Mouse (Mus musculus) neural tube, embryonic 10.5 days (tissue): ENCODE measurements at regions not wholly inside any gene's neighbourhood (a gene's known extent, or its start where the extent isn't known, plus 50 kb on each side); places are given as distances from the start of the nearest gene placed in this dataset.

Source experiments
- DNase-seq: peaks from one replicate; pipeline ENCODE4 v3.0.0-alpha.2; 2017; ENCODE audit warnings: low spot score; ENCODE audit errors: extremely low spot score

- DNase-seq: no peak
These were observed 50.9 kb upstream of the Cbln4 start for GRCm38 (mm10) chr2:172094159-172094558.

DNA sequence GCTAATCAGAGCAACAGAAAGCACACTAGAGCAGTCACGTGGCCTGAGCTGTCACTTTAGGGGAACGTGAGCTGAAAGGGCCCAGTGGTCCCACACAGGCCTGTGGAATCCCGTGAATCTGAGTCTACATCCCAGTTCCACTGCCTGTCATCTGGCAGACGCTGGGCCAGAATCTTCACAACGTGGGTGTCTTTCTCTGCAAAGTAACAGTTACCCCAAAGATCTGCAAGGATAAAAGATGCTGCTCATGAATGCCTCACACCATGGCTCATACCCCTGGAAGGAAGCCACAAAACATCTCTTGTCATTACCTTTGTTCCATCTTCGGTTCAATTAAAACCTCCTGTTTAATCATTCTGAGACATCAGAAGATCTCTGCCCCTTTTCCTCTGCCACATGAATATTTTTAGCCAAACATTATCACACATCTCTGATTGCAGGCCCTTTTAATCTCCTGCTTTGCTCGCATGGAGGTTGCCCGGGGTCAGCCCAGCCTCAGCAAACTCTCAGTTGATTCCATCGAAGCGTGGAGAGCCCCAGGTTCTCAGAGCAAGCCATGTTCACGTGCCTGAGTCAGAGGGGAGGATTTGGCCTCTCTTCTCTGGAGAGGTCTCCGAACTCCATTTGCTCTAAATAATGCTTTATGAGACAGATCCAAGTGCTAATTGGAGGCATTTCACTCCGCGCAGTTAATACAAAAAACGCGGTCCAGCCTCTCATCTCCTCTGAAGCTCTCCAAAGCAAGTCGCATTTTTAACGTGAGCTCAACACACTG is 60.8 kb upstream of the Cbln4 start:
- no peak for DNase-seq

- peak; percentile 19 for DNase-seq
These were observed 62.0 kb upstream of the Cbln4 start for GRCm38 (mm10) chr2:172105241-172105640.

DNA sequence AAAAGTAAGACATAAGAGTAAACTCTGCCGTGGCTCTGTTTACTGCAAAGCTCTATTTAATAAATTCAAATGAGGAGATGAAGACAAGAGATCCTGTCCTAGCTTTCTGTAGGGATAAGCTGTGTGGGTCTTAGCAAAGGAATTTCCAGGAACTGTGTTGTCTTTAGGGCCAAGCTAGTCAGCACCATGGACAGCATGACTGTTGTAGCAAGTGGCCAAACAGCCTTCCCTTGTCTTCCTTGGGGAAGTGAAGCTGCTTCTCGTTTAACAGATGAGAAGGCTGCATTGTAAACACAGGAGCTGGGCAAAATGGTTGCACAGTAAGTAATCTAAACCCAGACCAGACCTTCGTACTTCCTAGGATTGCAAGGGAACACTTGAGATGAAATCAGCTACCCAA is 67.4 kb upstream of the Cbln4 start:
- DNase-seq: peak; percentile 49

DNA sequence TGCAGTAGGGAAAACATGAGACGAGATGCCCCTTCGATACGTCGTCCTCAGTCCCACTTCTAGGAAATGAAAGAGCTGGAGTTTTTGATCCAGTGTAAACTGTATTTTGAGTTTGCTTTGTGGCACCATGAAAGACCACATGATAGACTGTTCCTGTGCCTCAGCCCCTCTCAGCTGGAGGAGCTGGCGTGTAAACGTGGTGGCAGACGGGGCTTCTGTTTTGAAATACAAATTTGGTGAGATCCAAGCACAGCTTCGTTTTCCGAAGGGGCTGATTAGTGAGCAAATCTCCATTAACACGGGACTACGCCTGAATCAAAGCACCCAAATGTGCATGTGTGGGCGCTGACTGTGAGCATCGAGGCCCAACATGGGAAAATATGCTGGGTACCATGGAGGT is 70.4 kb upstream of the Cbln4 start:
- DNase-seq: no peak

DNA sequence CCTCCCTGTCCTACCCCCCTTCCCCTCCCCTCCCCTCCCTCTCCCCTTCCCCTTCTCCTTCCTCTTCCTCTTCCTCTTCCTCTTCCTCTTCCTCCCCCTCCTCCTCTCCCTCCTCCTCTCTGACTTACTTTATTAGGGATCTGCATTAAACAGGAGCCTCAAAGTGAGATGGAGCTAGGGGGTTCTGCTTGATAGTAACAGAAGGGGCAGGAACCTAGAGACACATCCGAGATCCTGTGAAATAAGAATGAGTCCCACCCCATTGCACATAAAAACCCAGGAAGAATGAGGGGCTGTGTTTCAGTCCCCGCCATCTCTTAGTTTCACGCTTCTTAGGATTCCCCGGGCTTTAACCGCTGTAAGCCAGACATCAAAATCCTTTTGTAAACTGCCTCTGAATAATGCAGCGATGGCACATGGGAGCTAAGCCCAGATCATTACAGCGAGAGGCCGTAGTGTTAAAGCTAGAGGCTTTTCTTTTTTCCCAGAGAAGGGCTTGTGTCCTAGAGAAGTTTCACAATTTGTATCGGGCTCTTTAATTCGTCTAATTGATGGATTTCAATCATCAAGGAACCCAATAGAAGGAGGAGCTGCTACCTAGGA is 72.4 kb upstream of the Cbln4 start:
- no peak for DNase-seq

- DNase-seq: no peak
These were observed 84.3 kb upstream of the Cbln4 start for GRCm38 (mm10) chr2:172127517-172127916.

- no peak for DNase-seq
These were observed 88.0 kb upstream of the Cbln4 start for GRCm38 (mm10) chr2:172131232-172131631.

DNA sequence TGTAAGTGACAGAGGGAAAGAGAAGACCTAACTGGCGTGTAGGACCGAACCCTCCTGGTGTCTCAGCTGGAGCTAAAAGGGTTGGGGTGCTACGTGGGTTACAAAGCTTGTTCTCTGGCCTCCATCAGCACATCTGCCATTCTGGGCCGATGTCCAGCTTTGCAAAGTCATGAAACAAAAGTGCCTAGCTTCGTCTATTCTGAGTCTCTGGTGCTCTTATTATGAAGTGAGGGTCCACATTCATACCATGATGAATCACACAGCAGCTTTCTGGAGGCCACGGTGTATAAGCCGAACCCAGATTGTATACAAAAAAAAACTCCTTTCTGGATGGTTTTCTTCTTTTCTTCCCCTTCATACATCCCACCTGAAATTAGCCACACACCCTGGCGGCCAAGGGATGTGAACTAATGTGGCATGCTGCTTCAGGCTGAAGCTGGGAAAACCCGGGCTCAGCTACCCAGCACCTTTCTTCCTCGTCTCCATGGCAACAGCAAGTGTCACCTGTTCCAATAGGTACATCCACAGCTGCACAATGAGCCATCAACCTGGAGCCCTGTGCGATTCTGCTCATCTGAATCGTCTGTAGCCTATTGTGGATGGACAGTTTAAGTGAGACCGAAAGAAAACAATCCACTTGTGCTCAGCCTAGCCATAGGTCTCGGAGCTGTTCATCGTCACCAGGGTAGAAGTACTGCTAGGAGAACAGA is 89.5 kb upstream of the Cbln4 start:
- no peak for DNase-seq

DNA sequence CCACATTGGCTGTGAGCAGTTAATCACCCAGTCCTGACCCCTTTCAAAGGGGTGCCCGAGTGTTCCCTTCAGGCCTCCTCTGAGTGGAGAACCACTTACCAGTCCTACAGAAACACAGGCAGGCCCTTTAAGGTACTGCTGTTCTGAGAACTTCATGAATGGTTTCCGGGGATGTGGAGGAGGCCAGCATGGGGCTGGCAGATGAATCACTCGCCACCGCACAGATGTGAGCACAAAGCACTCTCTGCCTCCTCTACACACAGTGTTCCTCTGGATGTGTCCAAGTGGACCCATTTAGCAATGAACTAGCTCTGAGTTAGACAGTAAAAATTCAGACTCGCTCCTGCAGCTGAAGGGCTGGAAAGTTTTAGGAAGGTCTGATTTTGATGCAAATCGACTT is 96.8 kb upstream of the Cbln4 start:
- peak; percentile 22 for DNase-seq

GRCm38 (mm10) chr2:172143269-172143668 is 100.0 kb upstream of the Cbln4 start:
- DNase-seq: peak; percentile 73

DNA sequence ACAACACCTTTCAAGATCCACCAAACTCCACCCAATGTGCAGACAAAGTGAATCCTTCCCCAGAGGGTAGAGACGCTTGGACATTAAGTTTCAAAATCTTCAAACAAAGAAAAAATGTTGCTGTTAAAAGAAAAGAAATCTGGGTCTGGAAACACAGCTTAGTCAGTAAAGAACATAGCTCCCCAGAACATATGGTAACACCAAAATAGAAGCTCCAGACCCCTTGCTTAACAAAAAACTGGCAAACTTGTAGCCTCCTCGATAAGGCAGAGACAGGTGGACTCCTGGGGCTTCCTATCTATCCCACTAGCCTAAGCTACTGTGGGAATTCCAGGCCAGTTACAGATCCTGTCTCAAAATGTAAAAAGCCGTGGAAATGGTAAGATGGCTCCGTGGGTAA is 99.6 kb upstream of the Mc3r start:
- DNase-seq: no peak

DNA sequence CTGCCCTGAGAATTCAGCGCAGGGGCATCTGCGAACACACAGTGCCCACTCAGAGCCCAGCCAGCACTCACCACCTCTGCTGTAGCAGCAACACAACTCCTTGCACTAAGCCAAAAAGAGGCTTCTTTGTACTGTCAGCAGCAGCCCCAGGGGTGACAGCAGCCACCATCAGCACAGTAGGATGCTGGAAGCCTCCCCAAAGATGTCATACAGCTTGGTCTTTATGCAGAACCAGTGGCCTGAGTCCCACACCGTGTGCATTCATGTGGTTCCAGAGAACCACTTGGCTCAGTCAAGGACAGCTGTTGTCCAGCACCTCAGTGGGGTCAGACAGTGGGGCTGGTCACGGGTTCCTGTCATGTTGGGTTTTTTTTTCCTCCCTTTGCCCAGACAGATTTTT is 98.6 kb upstream of the Mc3r start:
- DNase-seq: no peak

DNA sequence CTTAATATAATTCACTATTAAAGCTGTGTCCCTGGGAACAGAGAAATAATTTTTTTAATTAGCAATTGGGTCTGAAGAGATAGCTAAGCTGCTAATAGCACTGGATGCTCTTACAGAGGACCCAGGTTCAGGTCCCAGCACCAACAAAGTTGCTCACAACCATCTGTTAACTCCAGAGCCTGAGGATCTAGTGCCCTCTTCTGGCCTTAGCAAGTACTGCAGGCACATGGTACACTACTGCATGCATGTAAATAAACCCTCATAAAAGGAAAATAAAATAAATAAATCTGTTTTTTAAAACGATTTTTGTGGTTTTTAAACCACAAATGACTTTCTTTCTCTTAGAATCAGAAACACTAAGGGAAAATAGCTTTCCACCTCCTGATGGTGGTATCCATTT is 97.4 kb upstream of the Mc3r start:
- no peak for DNase-seq

DNA sequence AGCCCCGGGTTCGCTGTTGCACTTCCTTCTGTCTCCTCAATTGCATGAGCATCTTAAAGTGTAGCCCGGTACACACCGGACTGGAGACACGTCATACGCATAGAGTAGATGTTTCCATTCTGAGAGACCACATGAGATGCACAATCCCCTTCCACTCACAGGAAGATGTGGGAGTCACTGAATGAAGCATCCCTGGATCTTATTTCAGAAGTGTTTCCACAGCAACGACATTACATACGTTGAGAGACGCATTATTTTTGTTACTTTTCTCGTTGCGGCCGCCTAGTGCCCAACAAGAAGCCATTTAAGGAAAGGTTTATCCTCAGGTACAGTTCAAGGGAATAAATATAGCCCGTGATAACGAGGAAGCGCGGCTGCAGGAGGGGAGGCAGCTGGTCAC is 88.4 kb upstream of the Mc3r start:
- DNase-seq: no peak

- no peak for DNase-seq
These were observed 70.9 kb upstream of the Mc3r start for GRCm38 (mm10) chr2:172177371-172177770.

- DNase-seq: no peak
These were observed 69.0 kb upstream of the Mc3r start for GRCm38 (mm10) chr2:172179301-172179700.

DNA sequence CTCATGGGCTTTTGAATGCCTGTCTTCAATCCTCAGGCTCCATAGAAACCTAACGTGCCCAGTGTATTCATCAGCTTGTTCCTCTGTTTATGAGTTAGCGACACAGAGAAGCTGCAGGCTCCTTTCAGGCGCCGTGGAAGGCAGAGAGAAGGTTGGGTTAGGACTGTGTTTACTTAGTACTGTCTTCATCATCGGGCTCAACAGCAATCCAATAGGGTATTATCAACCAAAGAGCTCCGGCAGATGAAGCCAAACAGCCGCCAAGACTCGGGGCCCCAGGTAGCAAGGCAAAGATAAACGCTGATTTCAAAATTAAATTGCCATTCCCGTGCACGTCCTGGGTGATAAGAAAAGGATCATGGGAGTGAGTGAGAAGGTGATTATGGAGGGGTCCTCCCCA is 50.5 kb upstream of the Mc3r start:
- DNase-seq: no peak
